Mouse (Mus musculus): ENCODE measurements around the gene Nf1. TPM values are rescaled to one million over a fixed set of nuclear protein-coding genes. Genes with fewer than 3 reads are reported as not detected.

The Nf1 gene
- 10.0 and 10.4 TPM in 2 replicates for polyA plus RNA-seq (2014; fragmentation: Nextera tagmentation; extraction: Ambion mirVana)

GRCm38 (mm10) chr11:79339234-79339807 lies at the start of gene Nf1:
Nf1 (plus strand) TSS chr11:79339693.
- Histone ChIP-seq H3K4me2 (peak within 1 kb of the TSS; percentile 80), H3K36me3 (ENCODE audit: control insufficient read depth, insufficient read depth, low read length) (no peaks in the 10 kb centered on the region), H3K4me1 (ENCODE audit: control insufficient read depth, insufficient read depth, low read length) (peaks cover 9% of the 10 kb centered on the region), H3K4me3 (ENCODE audit: low read depth, low read length) (peak within 1 kb of the TSS; percentile 89), H3K27ac (ENCODE audit: low read depth, low read length) (peak within 1 kb of the TSS; percentile 77), H3K27me3 (ENCODE audit: control insufficient read depth, insufficient read depth, low read length) (no peaks in the 10 kb centered on the region; the same call in 1 of the 2 replicates), H3K9ac (ENCODE audit: low read length) (peak within 1 kb of the TSS; percentile 91), H3K9me3 (ENCODE audit: control insufficient read depth, low read length) (peaks cover 2% of the 10 kb centered on the region; the same call in 1 of the 2 replicates)
- ATAC-seq (ENCODE audit: low FRiP score) (peak; percentile 96), DNase-seq (ENCODE audit: low spot score, missing footprints) (peak; percentile 99)
- under 1% methylated on average over 40 of the region's 49 CpGs for WGBS

GRCm38 (mm10) chr11:79290473-79290872 lies 49.0 kb upstream of the Nf1 start:
- H3K27ac ChIP-seq (ENCODE audit: low read depth, low read length) = no peak overlapping the region
- H3K4me2 ChIP-seq = no peak overlapping the region
- no peak for DNase-seq (ENCODE audit: low spot score, missing footprints)
- H3K27me3 ChIP-seq (ENCODE audit: control insufficient read depth, insufficient read depth, low read length) = no peaks in the 10 kb centered on the region
- no peaks in the 10 kb centered on the region for H3K4me1 ChIP-seq (ENCODE audit: control insufficient read depth, insufficient read depth, low read length)
- H3K9me3 ChIP-seq (ENCODE audit: control insufficient read depth, low read length) = no peaks in the 10 kb centered on the region
- H3K36me3 ChIP-seq (ENCODE audit: control insufficient read depth, insufficient read depth, low read length) = no peaks in the 10 kb centered on the region
- no peak overlapping the region for H3K4me3 ChIP-seq (ENCODE audit: low read depth, low read length)
- ATAC-seq (ENCODE audit: low FRiP score) = no peak
- no peak overlapping the region for H3K9ac ChIP-seq (ENCODE audit: low read length)
- 58% methylated on average over 2 of the region's 2 CpGs for WGBS

GRCm38 (mm10) chr11:79291651-79292050 lies 47.8 kb upstream of the Nf1 start:
- Histone ChIP-seq H3K9ac (ENCODE audit: low read length) (no peak overlapping the region), H3K9me3 (ENCODE audit: control insufficient read depth, low read length) (no peaks in the 10 kb centered on the region), H3K4me2 (no peak overlapping the region), H3K4me3 (ENCODE audit: low read depth, low read length) (no peak overlapping the region), H3K27me3 (ENCODE audit: control insufficient read depth, insufficient read depth, low read length) (no peaks in the 10 kb centered on the region), H3K36me3 (ENCODE audit: control insufficient read depth, insufficient read depth, low read length) (no peaks in the 10 kb centered on the region), H3K4me1 (ENCODE audit: control insufficient read depth, insufficient read depth, low read length) (no peaks in the 10 kb centered on the region), H3K27ac (ENCODE audit: low read depth, low read length) (no peak overlapping the region)
- ATAC-seq (ENCODE audit: low FRiP score) = no peak
- 73% methylated on average over 5 of the region's 5 CpGs for WGBS
- DNase-seq (ENCODE audit: low spot score, missing footprints) = no peak

- Histone ChIP-seq H3K4me3 (ENCODE audit: low read depth, low read length) (no peak overlapping the region), H3K36me3 (ENCODE audit: control insufficient read depth, insufficient read depth, low read length) (no peaks in the 10 kb centered on the region), H3K4me1 (ENCODE audit: control insufficient read depth, insufficient read depth, low read length) (no peaks in the 10 kb centered on the region), H3K9me3 (ENCODE audit: control insufficient read depth, low read length) (no peaks in the 10 kb centered on the region), H3K4me2 (no peak overlapping the region), H3K27me3 (ENCODE audit: control insufficient read depth, insufficient read depth, low read length) (no peaks in the 10 kb centered on the region), H3K27ac (ENCODE audit: low read depth, low read length) (no peak overlapping the region), H3K9ac (ENCODE audit: low read length) (no peak overlapping the region)
- 76% methylated on average over 3 of the region's 3 CpGs for WGBS
- DNase-seq (ENCODE audit: low spot score, missing footprints) (no peak), ATAC-seq (ENCODE audit: low FRiP score) (no peak)
Measured at GRCm38 (mm10) chr11:79292130-79292529, 47.4 kb upstream of the Nf1 start.

- Histone ChIP-seq H3K9me3 (ENCODE audit: control insufficient read depth, low read length) (no peaks in the 10 kb centered on the region), H3K4me1 (ENCODE audit: control insufficient read depth, insufficient read depth, low read length) (no peaks in the 10 kb centered on the region), H3K27ac (ENCODE audit: low read depth, low read length) (no peak overlapping the region), H3K4me3 (ENCODE audit: low read depth, low read length) (no peak overlapping the region), H3K27me3 (ENCODE audit: control insufficient read depth, insufficient read depth, low read length) (no peaks in the 10 kb centered on the region), H3K4me2 (no peak overlapping the region), H3K36me3 (ENCODE audit: control insufficient read depth, insufficient read depth, low read length) (no peaks in the 10 kb centered on the region), H3K9ac (ENCODE audit: low read length) (no peak overlapping the region)
- ATAC-seq (ENCODE audit: low FRiP score) (no peak), DNase-seq (ENCODE audit: low spot score, missing footprints) (no peak)
- WGBS = 89% methylated on average over 3 of the region's 3 CpGs
Measured at GRCm38 (mm10) chr11:79293025-79293424, 46.5 kb upstream of the Nf1 start.

- ATAC-seq (ENCODE audit: low FRiP score) (no peak), DNase-seq (ENCODE audit: low spot score, missing footprints) (no peak)
- H3K9me3 ChIP-seq (ENCODE audit: control insufficient read depth, low read length) = no peaks in the 10 kb centered on the region
- H3K4me1 ChIP-seq (ENCODE audit: control insufficient read depth, insufficient read depth, low read length) = no peaks in the 10 kb centered on the region
- no peaks in the 10 kb centered on the region for H3K36me3 ChIP-seq (ENCODE audit: control insufficient read depth, insufficient read depth, low read length)
- no peak overlapping the region for H3K4me2 ChIP-seq
- no peak overlapping the region for H3K27ac ChIP-seq (ENCODE audit: low read depth, low read length)
- H3K4me3 ChIP-seq (ENCODE audit: low read depth, low read length) = no peak overlapping the region
- no peak overlapping the region for H3K9ac ChIP-seq (ENCODE audit: low read length)
- 81% methylated on average over 1 of the region's 1 CpGs for WGBS
- no peaks in the 10 kb centered on the region for H3K27me3 ChIP-seq (ENCODE audit: control insufficient read depth, insufficient read depth, low read length)
Measured at GRCm38 (mm10) chr11:79293971-79294370, 45.5 kb upstream of the Nf1 start.

DNA sequence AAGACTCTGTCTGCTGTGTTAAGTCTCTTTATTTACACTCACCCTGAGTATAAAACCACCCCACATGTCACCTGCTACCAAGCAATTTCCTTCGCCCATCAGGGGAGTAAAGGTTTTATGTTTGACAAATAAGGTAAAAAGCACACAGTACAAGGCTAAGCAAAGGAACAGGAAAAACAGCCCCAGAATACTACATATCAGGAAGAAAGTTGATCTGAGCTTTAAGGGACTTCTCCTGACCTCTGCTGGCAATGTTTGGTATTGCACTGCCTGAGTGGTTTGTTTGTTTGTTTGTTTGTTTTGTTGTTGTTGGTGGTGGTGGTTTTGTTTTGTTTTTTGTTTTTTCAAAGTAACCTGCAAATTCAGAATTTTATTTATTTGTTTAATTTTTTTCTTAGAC lies 43.3 kb upstream of the Nf1 start:
- ATAC-seq (ENCODE audit: low FRiP score) (no peak), DNase-seq (ENCODE audit: low spot score, missing footprints) (peak; percentile 93)
- H3K36me3 ChIP-seq (ENCODE audit: control insufficient read depth, insufficient read depth, low read length) = no peaks in the 10 kb centered on the region
- no peaks in the 10 kb centered on the region for H3K9me3 ChIP-seq (ENCODE audit: control insufficient read depth, low read length)
- no peak overlapping the region for H3K4me3 ChIP-seq (ENCODE audit: low read depth, low read length)
- 34% methylated on average over 1 of the region's 1 CpGs for WGBS
- no peak overlapping the region for H3K4me2 ChIP-seq
- no peaks in the 10 kb centered on the region for H3K4me1 ChIP-seq (ENCODE audit: control insufficient read depth, insufficient read depth, low read length)
- no peak overlapping the region for H3K27ac ChIP-seq (ENCODE audit: low read depth, low read length)
- no peak overlapping the region for H3K9ac ChIP-seq (ENCODE audit: low read length)
- no peaks in the 10 kb centered on the region for H3K27me3 ChIP-seq (ENCODE audit: control insufficient read depth, insufficient read depth, low read length)

DNA sequence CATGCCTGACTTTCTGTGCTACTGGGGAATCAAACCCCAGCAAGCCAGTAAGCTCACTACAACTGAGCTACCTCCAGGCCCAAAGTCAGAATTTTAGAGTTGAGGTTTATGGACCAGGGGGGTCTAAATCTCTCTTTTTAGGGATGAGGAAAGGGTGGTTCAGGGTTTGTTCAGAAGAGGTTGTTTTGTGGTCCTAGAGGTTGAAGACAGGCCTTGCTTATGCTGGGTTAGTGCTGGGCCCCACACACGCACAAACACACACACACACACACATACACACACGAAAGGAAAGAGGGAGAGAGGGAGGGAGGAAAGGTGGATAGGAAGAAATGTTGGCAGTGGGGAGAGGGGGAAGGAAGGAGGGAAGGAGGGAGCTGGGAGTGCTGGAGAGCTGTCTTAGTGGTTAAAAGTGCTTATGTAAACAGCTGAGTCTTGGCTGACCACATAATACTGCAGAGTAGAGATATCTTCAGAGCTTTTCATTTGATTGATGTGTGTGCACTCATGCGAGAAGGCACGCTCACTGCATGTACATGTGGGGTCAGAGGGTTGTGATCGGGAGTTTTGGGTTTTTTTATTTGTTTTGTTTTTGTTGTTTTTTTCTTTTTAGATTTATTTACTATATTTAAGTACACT lies 42.5 kb upstream of the Nf1 start, which contains the start of gene Gm9964:
Gm9964 (minus strand) TSS at position 51 of the 636 bp plus-strand sequence.
- ATAC-seq (ENCODE audit: low FRiP score) (no peak), DNase-seq (ENCODE audit: low spot score, missing footprints) (no peak)
- Histone ChIP-seq H3K4me2 (no peak within 1 kb of the TSS), H3K4me3 (ENCODE audit: low read depth, low read length) (no peak within 1 kb of the TSS), H3K36me3 (ENCODE audit: control insufficient read depth, insufficient read depth, low read length) (no peaks in the 10 kb centered on the region), H3K27ac (ENCODE audit: low read depth, low read length) (no peak within 1 kb of the TSS), H3K27me3 (ENCODE audit: control insufficient read depth, insufficient read depth, low read length) (no peaks in the 10 kb centered on the region), H3K4me1 (ENCODE audit: control insufficient read depth, insufficient read depth, low read length) (no peaks in the 10 kb centered on the region), H3K9ac (ENCODE audit: low read length) (no peak within 1 kb of the TSS), H3K9me3 (ENCODE audit: control insufficient read depth, low read length) (no peaks in the 10 kb centered on the region)
- WGBS = 89% methylated on average over 5 of the region's 5 CpGs

GRCm38 (mm10) chr11:79299719-79300431 lies 39.6 kb upstream of the Nf1 start:
- Histone ChIP-seq H3K9ac (ENCODE audit: low read length) (no peak overlapping the region), H3K4me3 (ENCODE audit: low read depth, low read length) (no peak overlapping the region), H3K36me3 (ENCODE audit: control insufficient read depth, insufficient read depth, low read length) (no peaks in the 10 kb centered on the region), H3K27me3 (ENCODE audit: control insufficient read depth, insufficient read depth, low read length) (no peaks in the 10 kb centered on the region), H3K27ac (ENCODE audit: low read depth, low read length) (no peak overlapping the region), H3K4me1 (ENCODE audit: control insufficient read depth, insufficient read depth, low read length) (no peaks in the 10 kb centered on the region), H3K9me3 (ENCODE audit: control insufficient read depth, low read length) (no peaks in the 10 kb centered on the region), H3K4me2 (no peak overlapping the region)
- ATAC-seq (ENCODE audit: low FRiP score) (no peak), DNase-seq (ENCODE audit: low spot score, missing footprints) (no peak)
- 82% methylated on average over 9 of the region's 9 CpGs for WGBS
